Mouse (Mus musculus) hindbrain, embryonic 14.5 days (tissue): ENCODE data around the gene Shld1. TPM values are rescaled to one million over a fixed set of nuclear protein-coding genes. Genes with fewer than 3 reads are reported as not detected.
A peak's percentile ranks its signal among the peaks of the same experiment; 100 is the strongest.

Experiments
- ATAC-seq: fragments of 200-750 bp; cut with Nextera tagmentation; 2 replicates; pipeline ENCODE4 v1.8.0; 2017; ENCODE audit warnings: moderate number of reproducible peaks, mild to moderate bottlenecking, moderate TSS enrichment, moderate library complexity; ENCODE audit not compliant: low FRiP score
- DNase-seq: peaks from one replicate; pipeline ENCODE4 v3.0.0-alpha.2; 2015; ENCODE audit warnings: low spot score
- H3K27ac ChIP-seq: fragments of 300-500 bp; sonication (generic); 2 replicates; pipeline ENCODE4 v1.5.1; 2014; ENCODE audit warnings: mild to moderate bottlenecking, moderate library complexity
- H3K27me3 ChIP-seq: fragments of 300-500 bp; sonication (generic); 2 replicates; pipeline ENCODE4 v1.6.1; 2014; ENCODE audit warnings: mild to moderate bottlenecking, low read length, mixed read lengths; ENCODE audit not compliant: control insufficient read depth, insufficient read depth
- H3K36me3 ChIP-seq: fragments of 300-500 bp; sonication (generic); replicated peaks from 2 replicates; pipeline ENCODE4 v1.6.1; 2014; ENCODE audit not compliant: control insufficient read depth, insufficient read depth
- H3K4me1 ChIP-seq: fragments of 300-500 bp; sonication (generic); replicated peaks from 2 replicates; pipeline ENCODE4 v1.6.1; 2014; ENCODE audit warnings: antibody characterized with exemption, low read length, mixed read lengths; ENCODE audit not compliant: control insufficient read depth, insufficient read depth
- H3K4me2 ChIP-seq: fragments of 300-500 bp; sonication (generic); replicated peaks from 2 replicates; pipeline ENCODE4 v1.6.1; 2014; ENCODE audit warnings: mild to moderate bottlenecking, moderate library complexity
- H3K4me3 ChIP-seq: fragments of 300-500 bp; sonication (generic); replicated peaks from 2 replicates; pipeline ENCODE4 v1.5.1; 2014; ENCODE audit warnings: mild to moderate bottlenecking, low read length
- H3K9ac ChIP-seq: fragments of 300-500 bp; sonication (generic); 2 replicates; pipeline ENCODE4 v1.6.1; 2014
- H3K9me3 ChIP-seq: fragments of 300-500 bp; sonication (generic); 2 replicates; pipeline ENCODE4 v1.6.1; 2016; ENCODE audit warnings: low read length; ENCODE audit not compliant: control insufficient read depth
- WGBS: fragments of 180-500 bp; shearing (Covaris S2); extraction: QIAGEN DNeasy Blood & Tissue Kit; methylation state at CpG from one replicate; pipeline ENCODE4 v1.1.7; 2014; 5-methylcytosine and 5-hydroxymethylcytosine counted together
- polyA plus RNA-seq: library from polyadenylated mRNA; unstranded; fragments of >200 nt; fragmentation: Nextera tagmentation; extraction: Ambion mirVana; gene quantifications from 2 replicates; pipeline ENCODE4 v1.2.1, GENCODE M21; 2014

Shld1 gene
- polyA plus RNA-seq, 1 experiment from 2014 or later = 21.9 TPM

- H3K4me3 ChIP-seq = no peak overlapping the region
- WGBS = 75% methylated on average over 6 of the region's 6 CpGs
- no peak overlapping the region for H3K27ac ChIP-seq
- no peaks in the 10 kb centered on the region for H3K27me3 ChIP-seq
- H3K9me3 ChIP-seq = no peaks in the 10 kb centered on the region
- ATAC-seq (no peak), DNase-seq (no peak)
- no peaks in the 10 kb centered on the region for H3K4me1 ChIP-seq
- no peak overlapping the region for H3K4me2 ChIP-seq
- peaks cover 25% of the 10 kb centered on the region for H3K36me3 ChIP-seq
- H3K9ac ChIP-seq = no peak overlapping the region
These were observed 11.7 kb downstream of the Shld1 start for GRCm38 (mm10) chr2:132698420-132698819.

DNA sequence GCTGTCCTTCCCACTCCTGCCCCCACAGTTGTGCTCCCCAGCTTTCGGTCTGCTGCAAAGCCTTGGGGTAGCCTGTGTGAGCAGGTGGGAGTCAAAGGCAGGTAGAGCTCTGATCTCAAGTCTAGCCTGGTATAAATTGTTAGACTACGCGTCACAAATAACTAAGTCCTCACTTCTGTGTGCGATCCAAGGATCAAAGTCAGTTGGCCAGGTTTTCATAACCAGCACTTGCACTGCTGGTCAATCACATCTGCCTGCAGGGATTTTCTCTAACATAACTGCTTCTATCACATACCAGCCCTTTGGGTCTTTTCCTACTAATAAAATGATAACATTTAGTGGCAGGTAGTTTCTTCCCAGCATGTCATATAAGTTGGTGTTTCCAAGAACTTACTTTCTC, 14.2 kb downstream of the Shld1 start:
- no peaks in the 10 kb centered on the region for H3K27me3 ChIP-seq
- 0 out of 2 replicates have a peak, but pooled peaks cover 6% of the 10 kb centered on the region for H3K36me3 ChIP-seq
- DNase-seq = no peak
- H3K9me3 ChIP-seq = no peaks in the 10 kb centered on the region
- no peak overlapping the region for H3K4me2 ChIP-seq
- ATAC-seq = no peak
- 97% methylated on average over 4 of the region's 4 CpGs for WGBS
- H3K9ac ChIP-seq = no peak overlapping the region
- no peak overlapping the region for H3K27ac ChIP-seq
- H3K4me1 ChIP-seq = no peaks in the 10 kb centered on the region
- H3K4me3 ChIP-seq = no peak overlapping the region

DNA sequence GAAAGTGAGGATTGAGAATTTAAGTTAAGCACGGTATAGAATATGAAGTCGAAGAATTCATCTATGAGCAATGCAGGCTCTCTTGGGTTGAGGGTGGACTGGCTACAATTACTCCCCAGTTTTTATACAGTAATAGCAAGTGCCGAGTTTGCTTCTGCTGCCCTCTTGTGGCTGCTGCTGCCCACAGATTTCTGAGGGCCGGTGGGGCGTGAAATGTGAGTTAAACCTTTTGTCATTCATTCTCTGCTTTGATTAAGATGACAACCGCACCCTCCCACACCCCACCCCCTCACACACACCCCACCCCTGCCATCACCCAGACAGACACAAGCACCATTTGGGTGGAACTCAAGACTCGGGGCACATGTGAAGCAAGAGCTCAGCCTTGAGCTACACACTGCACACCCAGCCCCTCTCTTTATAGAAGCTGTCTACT, 14.7 kb downstream of the Shld1 start:
- DNase-seq (peak; percentile 75), ATAC-seq (peak; percentile 75)
- H3K27ac ChIP-seq = no peak overlapping the region
- 16% methylated on average over 7 of the region's 7 CpGs for WGBS
- no peaks in the 10 kb centered on the region for H3K9me3 ChIP-seq
- no peaks in the 10 kb centered on the region for H3K4me1 ChIP-seq
- H3K4me2 ChIP-seq = no peak overlapping the region
- H3K27me3 ChIP-seq = no peaks in the 10 kb centered on the region
- H3K36me3 ChIP-seq = 0 out of 2 replicates have a peak, but pooled peaks cover 6% of the 10 kb centered on the region
- H3K9ac ChIP-seq = no peak overlapping the region
- H3K4me3 ChIP-seq = no peak overlapping the region

DNA sequence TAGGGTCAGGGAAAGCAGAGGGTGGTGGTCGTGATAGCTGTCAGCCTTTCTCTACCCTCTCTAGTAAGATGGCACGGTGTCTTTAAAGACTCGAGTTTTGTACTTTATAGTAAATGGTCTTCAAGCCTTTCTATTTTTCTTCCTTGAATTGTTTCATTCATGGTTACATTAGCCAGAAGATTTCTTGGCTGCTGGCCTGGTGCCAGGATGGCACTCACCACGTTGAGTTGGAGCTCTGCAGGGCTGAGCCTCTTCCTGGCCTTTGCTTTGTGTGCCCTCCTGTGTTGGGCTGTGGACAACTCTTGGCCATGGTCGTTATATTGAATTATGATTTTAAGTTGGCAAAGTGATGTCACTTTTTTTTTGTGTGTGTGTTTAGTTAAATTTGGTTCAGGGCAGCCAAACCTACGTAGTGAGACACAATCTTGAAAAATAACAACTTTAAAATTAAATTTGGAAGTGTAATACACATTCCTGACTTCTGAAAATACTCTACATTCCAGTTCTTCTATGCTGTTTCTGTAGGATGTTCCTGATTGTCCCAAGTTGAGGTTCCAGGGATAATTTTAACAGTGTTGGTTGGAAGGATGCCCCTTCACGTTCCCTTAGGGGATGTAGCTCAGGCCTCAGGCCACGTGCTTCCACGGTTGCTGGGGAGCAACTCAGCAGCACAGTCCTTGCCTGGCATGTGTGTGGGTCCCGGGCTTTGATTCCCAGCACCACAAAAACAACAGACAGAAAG, 18.7 kb downstream of the Shld1 start:
- Histone ChIP-seq H3K27me3 (no peaks in the 10 kb centered on the region), H3K27ac (no peak overlapping the region), H3K4me1 (no peaks in the 10 kb centered on the region), H3K9ac (no peak overlapping the region), H3K36me3 (0 out of 2 replicates have a peak, but pooled peaks cover 5% of the 10 kb centered on the region), H3K9me3 (no peaks in the 10 kb centered on the region), H3K4me2 (no peak overlapping the region), H3K4me3 (no peak overlapping the region)
- 76% methylated on average over 10 of the region's 10 CpGs for WGBS
- DNase-seq = no peak
- no peak for ATAC-seq

DNA sequence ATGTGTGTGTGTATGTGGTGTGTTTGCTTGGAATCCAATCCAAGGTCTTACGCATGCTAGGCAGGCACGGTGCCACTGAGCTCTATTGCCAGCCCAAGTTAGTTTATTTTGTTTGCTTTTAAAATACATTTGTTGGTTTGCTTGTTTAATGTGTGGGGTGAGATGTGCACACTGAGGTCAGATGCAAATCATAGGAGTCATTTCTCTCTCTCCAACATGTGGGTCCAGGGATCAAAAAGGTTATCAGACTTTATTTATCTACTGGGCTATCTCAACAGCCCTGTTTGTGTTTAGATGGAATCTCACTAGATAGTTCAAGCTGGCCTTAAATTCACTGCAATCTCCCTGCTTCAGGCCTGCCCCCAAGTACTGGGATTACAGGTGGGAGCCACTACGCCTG, 19.6 kb downstream of the Shld1 start:
- H3K27ac ChIP-seq = no peak overlapping the region
- no peaks in the 10 kb centered on the region for H3K27me3 ChIP-seq
- 0 out of 2 replicates have a peak, but pooled peaks cover 5% of the 10 kb centered on the region for H3K36me3 ChIP-seq
- WGBS = 94% methylated on average over 3 of the region's 3 CpGs
- DNase-seq (no peak), ATAC-seq (no peak)
- no peaks in the 10 kb centered on the region for H3K4me1 ChIP-seq
- no peak overlapping the region for H3K4me2 ChIP-seq
- H3K9ac ChIP-seq = no peak overlapping the region
- H3K4me3 ChIP-seq = no peak overlapping the region
- H3K9me3 ChIP-seq = no peaks in the 10 kb centered on the region

DNA sequence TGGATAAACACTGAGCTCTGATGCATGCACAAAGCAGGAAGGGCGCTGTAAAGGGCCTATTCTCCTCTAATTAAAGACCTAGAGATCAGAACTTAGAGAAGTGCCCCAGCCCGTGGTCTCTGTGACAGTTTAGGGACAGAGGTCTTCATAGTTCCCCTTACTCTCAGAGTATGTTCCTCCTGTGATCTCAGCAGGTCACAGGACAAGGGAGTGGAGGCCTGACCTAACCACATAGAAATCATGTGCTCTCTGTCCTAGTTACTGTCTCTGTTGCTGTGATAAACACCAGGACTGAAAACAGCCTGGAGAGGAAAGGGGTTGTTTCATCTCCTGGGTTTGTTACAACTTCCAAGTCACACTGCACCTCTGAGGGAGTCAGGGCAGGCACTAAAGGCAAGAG, 23.8 kb downstream of the Shld1 start:
- no peak overlapping the region for H3K27ac ChIP-seq
- DNase-seq = no peak
- no peak for ATAC-seq
- no peak overlapping the region for H3K4me3 ChIP-seq
- WGBS = 74% methylated on average over 2 of the region's 2 CpGs
- no peaks in the 10 kb centered on the region for H3K9me3 ChIP-seq
- H3K27me3 ChIP-seq = no peaks in the 10 kb centered on the region
- 0 out of 2 replicates have a peak, but pooled peaks cover 5% of the 10 kb centered on the region for H3K36me3 ChIP-seq
- no peak overlapping the region for H3K9ac ChIP-seq
- H3K4me1 ChIP-seq = 0 out of 2 replicates have a peak, but pooled peaks cover 4% of the 10 kb centered on the region
- no peak overlapping the region for H3K4me2 ChIP-seq

DNA sequence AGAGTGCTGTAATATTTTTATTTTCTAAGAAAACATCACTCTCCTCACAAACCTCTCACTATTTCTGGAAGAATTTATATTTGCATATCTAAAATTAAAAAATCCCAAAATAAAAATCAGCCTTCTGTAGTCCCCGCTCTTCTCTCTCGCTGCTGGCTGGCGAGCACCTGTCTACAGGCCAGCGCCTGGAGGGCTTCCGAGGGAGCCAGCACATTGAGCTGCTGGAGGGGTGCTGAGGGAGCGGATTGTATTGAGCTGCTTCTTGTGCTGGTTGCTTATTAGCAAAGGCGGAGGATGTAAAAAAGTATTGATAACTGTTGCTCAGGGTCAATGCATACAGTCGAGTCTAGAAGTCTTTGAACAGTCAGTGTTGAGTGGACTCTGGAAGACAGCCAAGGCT, 25.3 kb downstream of the Shld1 start:
- Histone ChIP-seq H3K36me3 (0 out of 2 replicates have a peak, but pooled peaks cover 5% of the 10 kb centered on the region), H3K4me3 (no peak overlapping the region), H3K9ac (no peak overlapping the region), H3K9me3 (no peaks in the 10 kb centered on the region), H3K4me2 (no peak overlapping the region), H3K4me1 (0 out of 2 replicates have a peak, but pooled peaks cover 4% of the 10 kb centered on the region), H3K27me3 (no peaks in the 10 kb centered on the region), H3K27ac (no peak overlapping the region)
- 80% methylated on average over 8 of the region's 8 CpGs for WGBS
- no peak for DNase-seq
- ATAC-seq = no peak

GRCm38 (mm10) chr2:132714522-132714921, 27.8 kb downstream of the Shld1 start:
- Histone ChIP-seq H3K4me3 (no peak overlapping the region), H3K36me3 (0 out of 2 replicates have a peak, but pooled peaks cover 5% of the 10 kb centered on the region), H3K27me3 (no peaks in the 10 kb centered on the region), H3K9me3 (no peaks in the 10 kb centered on the region), H3K27ac (no peak overlapping the region), H3K4me1 (0 out of 2 replicates have a peak, but pooled peaks cover 4% of the 10 kb centered on the region), H3K4me2 (no peak overlapping the region), H3K9ac (no peak overlapping the region)
- 89% methylated on average over 7 of the region's 7 CpGs for WGBS
- DNase-seq (no peak), ATAC-seq (no peak)

- H3K36me3 ChIP-seq = 0 out of 2 replicates have a peak, but pooled peaks cover 4% of the 10 kb centered on the region
- H3K27ac ChIP-seq = no peak overlapping the region
- no peak for DNase-seq
- H3K4me2 ChIP-seq = no peak overlapping the region
- ATAC-seq = no peak
- no peak overlapping the region for H3K9ac ChIP-seq
- H3K27me3 ChIP-seq = no peaks in the 10 kb centered on the region
- H3K9me3 ChIP-seq = no peaks in the 10 kb centered on the region
- WGBS = 92% methylated on average over 3 of the region's 3 CpGs
- H3K4me1 ChIP-seq = 0 out of 2 replicates have a peak, but pooled peaks cover 4% of the 10 kb centered on the region
- H3K4me3 ChIP-seq = no peak overlapping the region
These were observed 28.2 kb downstream of the Shld1 start for GRCm38 (mm10) chr2:132714946-132715345.
